Mouse (Mus musculus): ENCODE data around the gene Hmgb1. TPM values are rescaled to one million over a fixed set of nuclear protein-coding genes. Genes with fewer than 3 reads are reported as not detected.

Hmgb1 gene
- total and polyA plus RNA-seq, 3 experiments: 227 to 899 (median 288) TPM

DNA sequence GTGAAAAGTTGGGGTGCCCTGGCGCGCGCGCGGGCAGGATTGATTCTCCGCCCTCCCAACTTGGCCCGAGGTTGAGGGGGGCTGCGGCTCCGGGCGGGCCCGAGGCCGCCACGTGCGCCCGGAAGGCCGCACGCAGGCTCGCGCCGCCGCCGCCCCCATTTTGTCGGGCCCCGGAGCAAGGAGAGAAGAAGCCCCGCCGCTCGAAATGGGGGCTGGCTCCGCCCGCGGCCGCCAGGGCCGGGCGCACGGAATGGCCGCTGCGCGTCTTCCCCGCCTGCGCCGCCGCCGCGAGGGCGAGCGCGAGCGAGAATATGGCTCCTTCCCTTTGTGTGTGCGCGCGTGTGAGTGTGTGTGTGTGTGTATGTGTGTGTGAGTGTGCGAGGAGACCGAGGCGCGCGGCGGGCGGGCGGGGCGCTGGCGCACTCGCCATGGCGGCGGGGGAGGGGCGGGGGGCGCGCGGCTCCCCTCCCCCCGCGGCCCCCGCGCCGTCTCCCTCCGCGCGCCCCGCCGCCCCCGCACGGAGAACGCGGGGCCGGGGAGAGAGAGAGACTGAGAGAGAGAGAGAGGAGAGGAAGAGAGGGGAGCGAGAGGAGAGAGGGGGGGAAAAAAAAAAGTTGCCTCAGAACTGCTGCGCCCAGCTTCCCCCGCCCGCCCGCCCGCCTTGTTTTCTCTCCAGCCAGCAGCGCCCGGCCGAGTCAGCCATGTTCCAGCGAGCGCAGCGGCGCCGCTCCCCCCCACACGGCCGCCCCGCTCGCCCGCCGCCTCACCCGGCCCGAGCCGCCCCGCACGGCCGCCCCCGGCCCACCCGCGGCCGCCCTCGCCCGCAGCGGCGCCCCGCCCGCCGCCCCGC lies 132.5 kb downstream of the Hmgb1 start (continued):
- peak; percentile 50; the same call in 1 of the 2 replicates for TF ChIP-seq POLR2A (IDR thresholded peaks at IDR 0.05; ENCODE audit: low read depth, low read length)
- TF ChIP-seq PAX5 (IDR thresholded peaks at IDR 0.05; ENCODE audit: low read length): no peak
- TF ChIP-seq MAFK (IDR thresholded peaks at IDR 0.05; ENCODE audit: insufficient replicate concordance, low read length): no peak
- no peak for TF ChIP-seq CTCF (conservative IDR thresholded peaks at IDR 0.05 in 1 of 2, IDR thresholded peaks at IDR 0.05 in 1 of 2; ENCODE audit: low read depth in 2 of 2, low read length in 2 of 2)
- peak; percentile 73 for TF ChIP-seq NRF1 (IDR thresholded peaks at IDR 0.05; ENCODE audit: low read depth, low read length)
- no peak for TF ChIP-seq TBP (conservative IDR thresholded peaks at IDR 0.05; ENCODE audit: low read depth, low read length)
- no peak for TF ChIP-seq RCOR1 (conservative IDR thresholded peaks at IDR 0.05; ENCODE audit: low read depth, low read length)
- no peak for TF ChIP-seq JUND (conservative IDR thresholded peaks at IDR 0.05; ENCODE audit: low read depth, low read length)
- no peak for TF ChIP-seq CHD2 (IDR thresholded peaks at IDR 0.05; ENCODE audit: low read length)
- TF ChIP-seq ELF1 (IDR thresholded peaks at IDR 0.05; ENCODE audit: low read depth, low read length): 0 out of 2 replicates have a peak, but pooled peaks have one; percentile 42

DNA sequence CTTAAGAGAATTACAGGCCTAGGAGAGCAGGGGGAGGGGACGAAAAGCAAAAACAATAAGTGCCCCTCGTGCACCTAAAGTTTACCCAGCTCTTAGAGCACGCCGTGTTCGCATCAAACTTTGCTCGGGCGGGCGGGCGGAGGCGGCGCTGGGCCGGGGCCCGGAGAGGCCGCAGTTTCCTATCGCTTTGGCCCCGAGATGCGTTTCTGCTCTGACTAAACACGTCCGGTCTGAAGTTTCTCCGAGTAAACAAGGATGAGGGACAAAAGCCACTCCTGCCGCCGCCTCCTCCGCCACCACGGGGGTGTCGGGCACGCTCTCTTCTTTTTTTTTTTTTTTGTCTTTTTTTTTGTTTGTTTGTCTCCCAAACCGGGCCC lies 133.1 kb downstream of the Hmgb1 start:
- Histone ChIP-seq H3K4me3 (replicated peaks in 1 of 3; ENCODE audit: low read depth in 2 of 3, low read length in 2 of 3, poor library complexity in 1 of 3) (peak overlapping the region; percentile 77 to 83 (median 82)), H3K4me2 (ENCODE audit: insufficient read depth, low read depth, poor library complexity, severe bottlenecking) (peak overlapping the region; percentile 96), H3K36me3 (replicated peaks in 1 of 2; ENCODE audit: control insufficient read depth in 1 of 2, insufficient read depth in 1 of 2, low read length in 1 of 2) (peaks cover 16 to 26% of the 10 kb centered on the region in 2 experiments), H3K27me3 (replicated peaks) (no peaks in the 10 kb centered on the region), H3K79me2 (replicated peaks; ENCODE audit: control insufficient read depth, extremely low read depth, insufficient read depth, poor library complexity, severe bottlenecking) (peaks cover 32% of the 10 kb centered on the region), H3K9ac (ENCODE audit: insufficient read depth, low read depth) (peak overlapping the region; percentile 100), H3K4me1 (ENCODE audit: control insufficient read depth in 1 of 2, insufficient read depth in 2 of 2) (peaks cover 0 to 18% of the 10 kb centered on the region in 2 experiments; a peak in 2 of 4 replicates), H3K27ac (ENCODE audit: insufficient read depth, low read depth) (peak overlapping the region; percentile 84; the same call in 1 of the 2 replicates), H3K9me3 (replicated peaks; ENCODE audit: low read length) (no peaks in the 10 kb centered on the region)
- in situ Hi-C loops (cut with MboI; ENCODE audit: low pct_ligation_motif_present, low pct_unique_long_range_greater_than_20kb, low sequenced_read_pairs): no loop called here
- TF ChIP-seq SIN3A (IDR thresholded peaks at IDR 0.05; ENCODE audit: low read length) (peak; percentile 61; the same call in 1 of the 2 replicates), MAZ (IDR thresholded peaks at IDR 0.05; ENCODE audit: low read depth, low read length) (no peak), MEF2A (IDR thresholded peaks at IDR 0.05; ENCODE audit: borderline replicate concordance, low read depth, low read length) (no peak)
- DNase-seq (ENCODE audit: extremely low read depth): peak; percentile 34
- dilution Hi-C loops (cut with MboI; ENCODE audit: extremely low pct_ligation_motif_present, extremely low pct_unique_long_range_greater_than_20kb, low sequenced_read_pairs): no loop called here

DNA sequence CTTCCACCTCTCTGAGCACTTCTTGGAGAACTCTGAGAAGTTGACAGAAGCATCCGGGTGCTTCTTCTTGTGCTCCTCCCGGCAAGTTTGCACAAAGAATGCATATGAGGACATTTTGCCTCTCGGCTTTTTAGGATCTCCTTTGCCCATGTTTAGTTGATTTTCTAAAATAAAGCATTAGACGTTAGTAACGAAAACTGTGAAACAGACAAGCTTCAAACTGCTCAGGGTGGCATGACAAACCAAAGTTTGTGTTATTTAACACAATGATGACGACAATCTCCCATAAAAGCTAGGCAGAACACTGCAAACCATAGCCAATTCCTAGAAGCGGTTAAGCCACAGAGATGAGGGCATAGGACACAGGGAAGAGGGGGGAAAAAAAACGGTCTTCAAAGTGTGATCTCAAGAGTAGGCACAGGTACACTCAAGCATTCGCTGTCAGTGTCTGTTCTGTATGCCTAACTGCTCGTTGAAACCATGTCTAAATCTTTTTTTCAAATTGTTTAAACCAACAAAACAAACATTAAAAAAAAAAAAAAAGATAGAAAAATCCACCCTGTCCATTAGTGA lies 133.6 kb downstream of the Hmgb1 start:
- DNase-seq (ENCODE audit: extremely low read depth): no peak
- Histone ChIP-seq H3K9me3 (replicated peaks; ENCODE audit: low read length) (peaks cover under 1% of the 10 kb centered on the region), H3K79me2 (replicated peaks; ENCODE audit: control insufficient read depth, extremely low read depth, insufficient read depth, poor library complexity, severe bottlenecking) (peaks cover 32% of the 10 kb centered on the region), H3K4me3 (replicated peaks in 1 of 3; ENCODE audit: low read depth in 2 of 3, low read length in 2 of 3, poor library complexity in 1 of 3) (peak overlapping the region; percentile 77 to 83 (median 82)), H3K27ac (ENCODE audit: insufficient read depth, low read depth) (no peak overlapping the region), H3K4me2 (ENCODE audit: insufficient read depth, low read depth, poor library complexity, severe bottlenecking) (peak overlapping the region; percentile 96), H3K9ac (ENCODE audit: insufficient read depth, low read depth) (peak overlapping the region; percentile 100), H3K4me1 (ENCODE audit: control insufficient read depth in 1 of 2, insufficient read depth in 2 of 2) (peaks cover 0 to 18% of the 10 kb centered on the region in 2 experiments; a peak in 2 of 4 replicates), H3K36me3 (replicated peaks in 1 of 2; ENCODE audit: control insufficient read depth in 1 of 2, insufficient read depth in 1 of 2, low read length in 1 of 2) (peaks cover 20 to 31% of the 10 kb centered on the region in 2 experiments), H3K27me3 (replicated peaks) (no peaks in the 10 kb centered on the region)
- no peak for TF ChIP-seq PAX5 (IDR thresholded peaks at IDR 0.05; ENCODE audit: low read length)
- no peak for TF ChIP-seq POLR2A (IDR thresholded peaks at IDR 0.05; ENCODE audit: low read depth, low read length)
- TF ChIP-seq CHD1 (IDR thresholded peaks at IDR 0.05; ENCODE audit: low read depth, low read length): no peak
- no peak for TF ChIP-seq POLR2AphosphoS2 (IDR thresholded peaks at IDR 0.05; ENCODE audit: low read depth, low read length)
- TF ChIP-seq HCFC1 (IDR thresholded peaks at IDR 0.05; ENCODE audit: low read depth, low read length): no peak
- TF ChIP-seq KAT2A (IDR thresholded peaks at IDR 0.05; ENCODE audit: insufficient replicate concordance, low read length): no peak
- no peak for TF ChIP-seq NELFE (IDR thresholded peaks at IDR 0.05; ENCODE audit: low read depth, low read length)
- no peak for TF ChIP-seq RAD21 (IDR thresholded peaks at IDR 0.05; ENCODE audit: low read depth, low read length)
- in situ Hi-C loops (cut with MboI; ENCODE audit: low pct_ligation_motif_present, low pct_unique_long_range_greater_than_20kb, low sequenced_read_pairs) (no loop called here), dilution Hi-C loops (cut with MboI; ENCODE audit: extremely low pct_ligation_motif_present, extremely low pct_unique_long_range_greater_than_20kb, low sequenced_read_pairs) (no loop called here)

Data from CH12.LX (cell line).